Mouse (Mus musculus) heart, postnatal 0 days (tissue): Measurements from ENCODE around the gene Gabra3. TPM values are rescaled to one million over a fixed set of nuclear protein-coding genes. Genes with fewer than 3 reads are reported as not detected.

Experiments used
- ATAC-seq: fragments of 200-750 bp; cut with Nextera tagmentation; 2 replicates; pipeline ENCODE4 v1.8.0; 2017; ENCODE audit warnings: low read depth, moderate number of reproducible peaks, moderate library complexity; ENCODE audit not compliant: insufficient read depth
- DNase-seq: peaks from one replicate; pipeline ENCODE4 v3.0.0-alpha.2; 2016; ENCODE audit warnings: low spot score
- H3K27ac ChIP-seq: fragments of 300-500 bp; sonication (generic); 2 replicates; pipeline ENCODE4 v1.5.1; 2014; ENCODE audit warnings: low read depth, mild to moderate bottlenecking
- H3K27me3 ChIP-seq: fragments of 300-500 bp; sonication (generic); 2 replicates; pipeline ENCODE4 v1.6.1; 2014; ENCODE audit warnings: low read length, mixed read lengths; ENCODE audit not compliant: control insufficient read depth, insufficient read depth
- H3K36me3 ChIP-seq: fragments of 300-500 bp; sonication (generic); replicated peaks from 2 replicates; pipeline ENCODE4 v1.6.1; 2014; ENCODE audit warnings: low read length, mixed read lengths; ENCODE audit not compliant: control insufficient read depth, insufficient read depth
- H3K4me1 ChIP-seq: fragments of 300-500 bp; sonication (generic); 2 replicates; pipeline ENCODE4 v1.6.1; 2014; ENCODE audit warnings: antibody characterized with exemption; ENCODE audit not compliant: control insufficient read depth, insufficient read depth
- H3K4me2 ChIP-seq: fragments of 300-500 bp; sonication (generic); 2 replicates; pipeline ENCODE4 v1.6.1; 2014; ENCODE audit warnings: low read depth, mild to moderate bottlenecking, low read length, moderate library complexity
- H3K4me3 ChIP-seq: fragments of 300-500 bp; sonication (generic); 2 replicates; pipeline ENCODE4 v1.5.1; 2014; ENCODE audit warnings: low read depth, low read length
- H3K9ac ChIP-seq: fragments of 300-500 bp; sonication (generic); replicated peaks from 2 replicates; pipeline ENCODE4 v1.6.1; 2014; ENCODE audit warnings: low read depth, low read length, mixed read lengths
- H3K9me3 ChIP-seq: fragments of 300-500 bp; sonication (generic); replicated peaks from 2 replicates; pipeline ENCODE4 v1.6.1; 2016; ENCODE audit warnings: low read length; ENCODE audit not compliant: control insufficient read depth
- CTCF ChIP-seq: IDR thresholded peaks from 2 replicates; pipeline ENCODE4 v1.5.1; 2016; ENCODE audit warnings: antibody characterized with exemption, control low read depth, low read depth
- EP300 ChIP-seq: IDR thresholded peaks from 2 replicates; pipeline ENCODE4 v1.6.1; 2016; ENCODE audit warnings: antibody characterized with exemption, low read depth
- WGBS: fragments of 180-500 bp; shearing (Covaris S2); extraction: QIAGEN DNeasy Blood & Tissue Kit; methylation state at CpG from one replicate; pipeline ENCODE4 v1.1.7; 2014; 5-methylcytosine and 5-hydroxymethylcytosine counted together
- polyA plus RNA-seq: library from polyadenylated mRNA; unstranded; fragments of >200 nt; fragmentation: Nextera tagmentation; extraction: Ambion mirVana; gene quantifications from 2 replicates; pipeline ENCODE4 v1.2.1, GENCODE M21; 2015
- total RNA-seq: library from RNA; depleted of rRNA; stranded (reverse); fragments of >200 nt; gene quantifications from 2 replicates; pipeline ENCODE4 v1.2.3, GENCODE M21; 2014; ENCODE audit warnings: low replicate concordance; rRNA removed

Gabra3 gene
- total RNA-seq (2.4 TPM in 1 of 2 replicates, not detected in the other), polyA plus RNA-seq (0.36 and 0.59 TPM in 2 replicates)

DNA sequence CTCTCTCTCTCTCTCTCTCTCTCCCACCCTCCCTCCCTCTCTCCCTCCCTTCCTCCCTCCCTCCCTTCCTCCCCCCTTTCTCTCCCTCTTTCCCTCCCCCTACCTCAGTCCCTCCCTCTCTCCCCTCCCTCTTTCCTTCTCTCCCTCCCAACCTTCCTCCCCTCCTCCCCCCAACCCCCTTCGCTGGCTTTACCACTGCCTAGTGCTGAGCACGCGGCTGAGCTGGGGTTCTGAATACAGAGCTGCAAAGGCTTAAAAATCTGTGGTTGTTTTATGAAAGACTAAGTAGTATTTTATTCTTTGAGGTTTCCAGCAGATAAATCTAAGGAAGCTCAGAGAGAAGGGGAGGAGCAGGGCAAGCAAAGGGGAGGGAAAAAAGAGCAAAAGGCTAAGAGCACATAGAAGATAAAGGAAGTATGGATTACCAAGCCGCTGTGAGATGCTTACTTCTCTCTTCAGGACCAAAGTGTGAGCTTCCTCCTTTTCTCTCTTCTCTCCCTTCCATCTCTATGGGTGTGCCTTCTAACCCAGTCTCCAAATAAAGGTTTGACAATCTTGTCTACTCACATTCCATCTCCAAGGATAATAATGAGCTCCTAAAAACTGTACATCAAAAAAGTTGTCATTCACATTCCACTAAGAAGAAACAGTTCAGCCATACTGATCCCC lies at the start of gene Gabra3:
Gene Gabra3, minus strand, starts transcription at position 619 of the 669 bp plus-strand sequence.
- Histone ChIP-seq H3K27ac (no peak within 1 kb of the TSS), H3K36me3 (no peaks in the 10 kb centered on the region), H3K4me2 (peak within 1 kb of the TSS; percentile 19; the same call in 1 of the 2 replicates), H3K4me1 (no peaks in the 10 kb centered on the region), H3K4me3 (peak within 1 kb of the TSS; percentile 18; the same call in 1 of the 2 replicates), H3K9me3 (no peaks in the 10 kb centered on the region), H3K9ac (no peak within 1 kb of the TSS), H3K27me3 (no peaks in the 10 kb centered on the region)
- DNase-seq (no peak), ATAC-seq (no peak)
- TF ChIP-seq EP300 (no peak), CTCF (no peak)
- 11% methylated on average over 4 of the region's 4 CpGs for WGBS

DNA sequence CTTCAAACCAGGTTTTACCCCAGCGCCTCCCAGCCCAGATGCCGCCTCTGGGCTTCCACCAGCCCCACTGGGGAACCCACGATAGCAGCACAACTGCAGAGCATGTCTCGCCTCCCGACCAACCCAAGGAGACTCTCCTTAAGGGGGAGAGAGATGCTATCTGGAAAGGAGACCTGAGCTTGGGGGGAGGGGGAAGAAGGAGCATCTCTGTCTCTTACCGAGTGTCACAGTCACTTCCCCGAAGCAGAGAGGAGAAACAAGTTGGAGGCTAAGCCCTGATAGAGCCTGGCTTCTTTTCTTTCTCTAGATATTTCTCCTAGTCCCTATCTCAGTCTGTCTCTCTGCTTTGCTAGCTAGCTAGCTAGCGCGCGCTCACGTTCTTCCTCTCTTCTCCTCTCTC lies 859 bp downstream of the Gabra3 start:
- peak overlapping the region; percentile 18; the same call in 1 of the 2 replicates for H3K4me3 ChIP-seq
- DNase-seq (no peak), ATAC-seq (no peak)
- TF ChIP-seq EP300: no peak
- TF ChIP-seq CTCF: no peak
- H3K36me3 ChIP-seq: no peaks in the 10 kb centered on the region
- no peaks in the 10 kb centered on the region for H3K4me1 ChIP-seq
- H3K4me2 ChIP-seq: peak overlapping the region; percentile 19; the same call in 1 of the 2 replicates
- H3K27me3 ChIP-seq: no peaks in the 10 kb centered on the region
- H3K27ac ChIP-seq: no peak overlapping the region
- no peaks in the 10 kb centered on the region for H3K9me3 ChIP-seq
- H3K9ac ChIP-seq: no peak overlapping the region
- 15% methylated on average over 11 of the region's 11 CpGs for WGBS

DNA sequence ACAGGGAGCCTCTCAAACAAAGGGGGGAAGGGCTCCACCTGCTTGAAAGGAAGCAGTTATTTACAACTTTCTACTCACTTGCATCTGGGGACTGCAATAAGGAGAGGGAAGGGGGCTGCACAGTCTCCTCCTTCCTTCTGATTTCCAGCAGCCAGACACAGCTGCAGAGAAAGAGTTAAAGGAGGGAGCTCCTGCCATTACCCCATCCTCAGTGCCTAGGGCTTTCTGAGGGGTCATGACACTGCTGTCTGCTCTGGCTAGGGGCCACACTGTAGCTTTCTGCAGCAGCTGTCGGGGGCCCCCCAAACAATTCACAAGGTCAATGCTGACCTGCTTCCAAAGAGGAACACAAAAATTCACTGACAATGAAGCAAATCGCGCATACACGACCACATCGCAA lies 1.3 kb downstream of the Gabra3 start:
- no peak for ATAC-seq
- H3K9me3 ChIP-seq: no peaks in the 10 kb centered on the region
- no peak for TF ChIP-seq CTCF
- no peak for TF ChIP-seq EP300
- H3K4me3 ChIP-seq: peak overlapping the region; percentile 18; the same call in 1 of the 2 replicates
- H3K27me3 ChIP-seq: no peaks in the 10 kb centered on the region
- H3K4me1 ChIP-seq: no peaks in the 10 kb centered on the region
- no peak overlapping the region for H3K9ac ChIP-seq
- H3K27ac ChIP-seq: no peak overlapping the region
- peak overlapping the region; percentile 19; the same call in 1 of the 2 replicates for H3K4me2 ChIP-seq
- WGBS: 14% methylated on average over 5 of the region's 5 CpGs
- DNase-seq: no peak
- H3K36me3 ChIP-seq: no peaks in the 10 kb centered on the region

DNA sequence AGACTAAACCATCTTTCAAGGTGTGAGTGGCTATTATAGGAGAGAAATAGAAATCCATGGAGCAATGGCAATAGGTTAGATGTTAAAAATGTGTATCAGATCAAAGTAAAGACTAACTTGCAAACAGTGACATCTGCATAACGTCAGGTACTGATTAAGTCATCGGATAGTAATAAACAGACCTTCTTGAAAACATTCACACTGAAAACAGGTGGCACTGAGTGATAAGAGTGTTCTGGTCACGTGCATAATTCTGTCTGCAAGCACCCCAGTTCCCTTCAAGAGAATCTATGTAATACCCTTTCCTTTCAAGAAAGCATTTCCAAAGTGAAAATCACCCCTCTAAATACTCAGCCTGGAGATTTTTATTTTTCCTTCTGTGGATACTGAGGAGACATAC lies 6.0 kb downstream of the Gabra3 start:
- Histone ChIP-seq H3K27ac (no peak overlapping the region), H3K9me3 (no peaks in the 10 kb centered on the region), H3K4me2 (no peak overlapping the region), H3K36me3 (no peaks in the 10 kb centered on the region), H3K27me3 (no peaks in the 10 kb centered on the region), H3K4me3 (no peak overlapping the region), H3K9ac (no peak overlapping the region), H3K4me1 (no peaks in the 10 kb centered on the region)
- no peak for TF ChIP-seq CTCF
- no peak for TF ChIP-seq EP300
- DNase-seq (no peak), ATAC-seq (no peak)
- 46% methylated on average over 3 of the region's 3 CpGs for WGBS

DNA sequence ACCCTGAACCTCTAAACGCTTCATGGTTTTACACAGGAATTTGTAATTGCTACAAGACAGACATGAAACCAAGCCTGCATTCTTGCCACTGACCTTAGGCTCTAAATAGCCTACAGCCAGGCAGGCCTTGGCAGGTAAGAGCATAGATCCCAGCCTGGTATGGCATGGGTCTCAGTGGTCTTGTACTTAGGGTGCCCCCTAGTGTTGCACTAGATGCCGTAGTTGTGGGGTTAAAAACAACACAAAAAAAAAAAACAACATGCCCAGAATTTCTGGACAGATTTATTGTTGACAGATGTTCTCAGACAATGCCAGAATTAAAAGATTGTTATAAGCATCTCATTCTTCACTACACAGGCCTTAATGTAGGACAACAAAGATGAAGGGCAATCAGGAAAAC lies 12.0 kb downstream of the Gabra3 start:
- ATAC-seq: no peak
- no peak overlapping the region for H3K27ac ChIP-seq
- H3K4me3 ChIP-seq: no peak overlapping the region
- H3K9ac ChIP-seq: no peak overlapping the region
- WGBS: 36% methylated on average over 2 of the region's 2 CpGs
- no peaks in the 10 kb centered on the region for H3K36me3 ChIP-seq
- H3K27me3 ChIP-seq: no peaks in the 10 kb centered on the region
- no peaks in the 10 kb centered on the region for H3K9me3 ChIP-seq
- no peaks in the 10 kb centered on the region for H3K4me1 ChIP-seq
- no peak overlapping the region for H3K4me2 ChIP-seq
- TF ChIP-seq EP300: no peak
- TF ChIP-seq CTCF: peak; percentile 28
- no peak for DNase-seq
